Mouse (Mus musculus): ENCODE results near the gene Ddx56.

Ddx56 gene

DNA sequence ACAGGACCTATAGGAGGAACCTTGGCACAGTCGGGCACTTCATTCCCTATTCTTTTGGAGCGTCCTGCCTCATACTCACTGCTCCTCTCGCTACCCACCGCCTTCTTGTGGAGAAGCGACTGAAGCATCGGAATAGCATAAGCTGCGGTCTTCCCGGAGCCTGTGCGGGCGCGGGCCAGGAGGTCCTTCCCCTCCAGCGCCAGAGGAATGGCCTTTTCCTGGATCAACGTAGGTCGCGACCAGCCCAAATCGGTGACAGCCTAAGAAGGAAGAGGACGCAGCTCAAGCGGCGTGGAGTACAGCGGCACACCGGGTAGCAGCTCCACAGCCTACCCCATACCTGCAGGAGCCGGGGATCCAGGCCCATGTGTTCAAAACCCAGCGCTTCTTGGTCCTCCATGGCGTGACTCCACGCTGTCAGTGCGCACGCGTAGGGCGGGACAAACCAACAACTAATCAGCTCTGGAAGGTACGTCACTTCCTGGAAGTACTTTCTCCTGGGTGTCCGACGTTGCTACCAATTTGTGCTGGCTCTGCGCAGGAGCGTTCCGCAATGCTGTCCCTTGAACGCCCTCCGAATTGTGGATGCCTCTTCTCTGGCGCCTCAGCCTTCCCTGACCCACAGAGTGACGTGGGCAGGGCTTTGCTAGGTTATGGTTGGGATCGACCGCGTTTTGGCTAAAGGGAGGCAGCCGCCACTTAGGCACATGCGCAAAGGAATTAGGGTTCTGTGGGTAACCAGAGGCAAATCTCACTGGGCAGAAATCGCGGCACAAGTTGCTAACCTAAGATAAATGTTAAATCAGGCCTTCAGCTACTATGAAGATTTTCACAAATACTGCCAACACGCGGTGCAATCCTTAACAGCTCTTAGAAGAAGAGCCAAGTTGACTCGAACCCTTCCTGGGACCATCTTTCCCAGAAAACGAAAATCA, at the start of gene Ddx56:
TSS of gene Ddx56 (minus strand) at position 453 of the 935 bp plus-strand sequence.
- peak; percentile 99 for DNase-seq (ENCODE audit: low read depth, low spot score)

DNA sequence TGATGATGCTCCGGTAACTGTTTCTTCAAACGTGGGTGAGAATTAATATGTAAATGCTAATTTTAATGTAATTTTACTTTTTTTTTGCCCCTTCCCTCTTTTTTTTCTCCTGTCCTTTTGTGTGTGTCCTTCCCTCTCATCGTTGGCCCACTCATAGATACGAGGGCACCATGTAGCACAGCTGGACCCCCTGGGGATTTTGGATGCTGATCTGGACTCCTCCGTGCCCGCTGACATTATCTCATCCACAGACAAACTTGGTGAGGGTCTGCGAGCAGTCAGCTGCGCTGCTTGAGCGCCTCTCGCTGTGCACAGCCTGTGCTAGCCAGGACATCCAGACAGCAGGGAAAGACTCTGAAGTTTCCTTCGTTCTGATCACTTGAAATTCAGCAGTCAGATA, 49.2 kb upstream of the Ddx56 start:
- no peak for DNase-seq (ENCODE audit: low read depth, low spot score)

DNA sequence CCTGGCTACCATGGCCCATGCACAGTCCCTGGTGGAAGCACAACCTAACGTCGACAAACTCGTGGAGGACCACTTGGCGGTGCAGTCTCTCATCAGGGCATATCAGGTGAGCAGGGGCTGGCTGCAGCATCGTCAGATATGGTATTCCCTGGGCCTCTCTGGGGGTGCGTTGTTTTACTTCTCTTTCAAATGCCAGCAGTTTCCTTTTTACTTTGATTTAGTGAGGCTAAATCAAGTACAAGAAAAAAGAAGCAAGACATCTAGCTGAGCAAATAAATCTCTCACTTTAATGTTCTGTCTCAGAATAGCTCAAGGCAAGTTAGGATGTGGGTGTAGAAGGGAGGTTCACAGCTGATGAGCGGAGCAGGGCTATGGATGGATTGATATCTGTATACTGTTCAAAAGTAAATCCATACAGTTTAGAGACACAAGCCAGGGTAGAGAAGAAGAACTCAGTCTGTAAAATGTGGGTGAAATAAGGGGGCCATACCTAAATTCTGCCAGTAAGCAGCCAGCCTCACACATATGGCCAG, 46.4 kb upstream of the Ddx56 start:
- DNase-seq (ENCODE audit: low read depth, low spot score), result no peak

DNA sequence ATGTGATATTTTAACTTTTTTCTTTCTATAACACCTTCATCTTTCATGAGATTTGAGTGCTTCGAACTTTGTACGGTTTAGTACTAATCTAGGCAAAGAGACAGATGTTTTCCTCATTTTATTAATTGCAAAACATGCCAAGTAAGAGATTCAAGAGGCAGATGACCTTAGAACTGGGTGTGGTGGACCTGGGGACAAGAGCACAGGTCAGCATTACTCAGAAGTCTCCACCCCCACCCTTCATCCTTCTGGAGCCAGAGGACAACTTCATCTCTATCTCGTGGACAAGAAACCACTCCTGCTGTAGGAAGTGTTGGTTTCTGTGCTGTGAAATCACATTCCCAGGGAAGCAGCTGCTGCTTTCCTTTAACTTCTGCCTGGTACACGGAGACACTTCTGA, 40.6 kb upstream of the Ddx56 start:
- DNase-seq (ENCODE audit: low read depth, low spot score), result no peak

DNA sequence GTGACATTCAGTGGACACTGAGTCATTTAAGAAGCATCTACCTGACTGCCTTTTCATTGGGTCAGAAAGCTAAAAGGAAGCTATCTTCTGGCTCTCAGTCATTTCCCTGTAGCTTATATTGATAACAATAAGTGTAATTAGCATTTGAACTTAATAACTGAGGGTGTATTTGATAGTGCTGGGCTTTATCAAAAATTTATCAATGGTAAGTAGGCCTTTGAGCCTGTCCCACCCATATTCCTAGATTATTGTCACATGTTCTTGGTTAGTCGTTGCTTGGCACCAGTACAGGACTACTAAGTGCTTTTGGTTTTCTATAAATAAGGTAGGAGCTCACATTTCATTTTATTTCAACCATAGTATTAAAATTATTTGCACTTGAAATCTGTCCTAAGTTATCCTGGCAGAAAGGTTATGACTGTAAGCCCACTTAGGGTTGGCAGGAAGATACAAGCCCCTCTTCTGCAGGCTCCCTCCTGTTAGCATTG, 38.4 kb upstream of the Ddx56 start:
- peak; percentile 65 for DNase-seq (ENCODE audit: low read depth, low spot score)

DNA sequence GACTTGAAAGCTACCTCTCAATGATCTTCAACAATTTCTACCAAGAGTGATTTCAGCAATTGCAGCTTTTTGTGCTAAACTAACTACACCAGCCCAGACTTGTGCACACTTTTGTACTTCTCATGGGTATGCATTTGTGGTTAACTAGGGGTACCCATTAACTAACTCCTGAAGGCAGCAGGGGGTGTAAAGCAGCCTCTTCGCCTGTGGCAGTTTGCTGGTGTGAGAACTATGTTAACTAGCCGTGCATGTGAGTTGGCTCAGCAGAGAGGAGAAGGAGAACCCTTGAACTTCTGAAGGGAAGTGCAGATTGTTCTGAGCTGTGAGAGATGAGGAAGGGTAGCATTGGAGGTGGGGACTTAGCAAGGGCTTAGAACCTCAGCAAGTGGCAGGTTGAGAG, 35.2 kb upstream of the Ddx56 start:
- no peak for DNase-seq (ENCODE audit: low read depth, low spot score)

DNA sequence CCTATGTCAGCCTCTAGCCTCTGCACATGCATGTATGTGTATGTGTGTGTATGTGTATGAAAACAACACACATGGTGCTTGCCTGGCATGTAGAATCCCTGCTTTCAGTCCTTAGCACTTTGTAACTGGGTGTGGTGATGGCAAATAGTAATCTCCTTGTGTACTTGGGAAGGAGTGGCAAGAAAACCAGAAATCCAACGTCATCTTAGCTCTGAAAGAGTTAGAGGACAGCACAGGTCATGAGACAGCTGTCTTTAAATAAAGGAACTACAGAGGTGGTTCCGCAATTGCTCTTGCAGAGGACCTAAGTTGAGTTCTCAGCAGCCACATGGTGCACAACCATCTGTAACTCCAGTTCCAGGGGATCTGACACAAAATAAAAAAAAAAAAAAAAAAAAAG, 31.9 kb upstream of the Ddx56 start:
- no peak for DNase-seq (ENCODE audit: low read depth, low spot score)

DNA sequence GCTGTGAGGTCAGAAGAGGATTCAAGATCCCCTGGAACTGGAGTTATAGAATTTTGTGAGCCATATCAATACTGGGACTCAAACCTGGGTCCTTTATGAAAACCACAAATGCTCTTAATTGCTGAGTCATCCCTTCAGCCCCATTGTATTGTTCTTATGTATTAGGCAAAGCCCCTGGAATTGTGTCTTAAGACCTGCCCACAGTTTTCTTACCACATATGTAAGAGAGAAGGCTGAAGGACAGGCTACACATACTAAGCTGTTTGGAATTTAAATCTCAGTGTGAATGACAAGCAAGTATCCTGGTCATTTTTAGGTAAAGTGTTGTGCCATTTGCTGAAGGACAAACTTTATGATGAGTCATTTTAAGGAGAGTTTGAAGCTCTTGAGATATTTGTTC, 28.5 kb upstream of the Ddx56 start:
- peak; percentile 52 for DNase-seq (ENCODE audit: low read depth, low spot score)

DNA sequence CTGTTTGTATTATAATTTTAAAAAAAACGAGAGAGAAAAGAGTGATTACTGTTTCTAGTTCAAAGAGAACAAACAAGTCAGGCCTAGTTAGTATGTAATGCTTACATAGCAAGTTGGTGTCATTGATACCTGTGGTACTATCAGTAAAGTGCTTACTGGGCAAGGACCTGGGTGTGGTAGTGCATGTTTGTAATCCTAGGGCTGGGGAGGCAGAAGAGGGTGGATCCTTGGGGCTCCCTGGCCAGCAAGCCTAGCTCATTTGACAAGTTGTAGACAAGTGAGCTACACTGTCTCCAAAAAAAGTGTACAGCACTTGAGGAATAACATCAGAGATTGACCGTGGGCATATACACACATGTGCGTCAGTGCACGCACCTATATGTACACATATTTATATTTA, 27.1 kb upstream of the Ddx56 start:
- DNase-seq (ENCODE audit: low read depth, low spot score), result no peak

DNA sequence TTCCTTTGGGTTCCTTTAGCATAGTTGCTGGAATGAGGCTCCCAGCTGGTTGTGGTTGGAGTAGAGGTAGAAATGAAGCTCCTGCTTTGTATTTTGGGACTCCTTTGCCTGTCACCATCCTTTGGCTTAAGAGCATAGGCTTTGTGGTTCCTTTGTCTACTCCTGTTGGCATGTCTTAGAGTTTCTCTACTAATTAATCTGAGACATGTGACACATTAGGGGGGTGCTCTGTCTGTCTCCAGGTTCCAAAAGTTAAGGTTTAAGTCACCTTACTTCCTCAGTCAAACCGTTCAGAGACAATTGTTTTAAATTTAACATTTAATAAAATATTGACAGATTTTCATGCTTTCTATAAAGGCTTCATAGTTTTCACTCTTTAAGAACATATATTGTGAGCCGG, 26.0 kb upstream of the Ddx56 start:
- no peak for DNase-seq (ENCODE audit: low read depth, low spot score)

DNA sequence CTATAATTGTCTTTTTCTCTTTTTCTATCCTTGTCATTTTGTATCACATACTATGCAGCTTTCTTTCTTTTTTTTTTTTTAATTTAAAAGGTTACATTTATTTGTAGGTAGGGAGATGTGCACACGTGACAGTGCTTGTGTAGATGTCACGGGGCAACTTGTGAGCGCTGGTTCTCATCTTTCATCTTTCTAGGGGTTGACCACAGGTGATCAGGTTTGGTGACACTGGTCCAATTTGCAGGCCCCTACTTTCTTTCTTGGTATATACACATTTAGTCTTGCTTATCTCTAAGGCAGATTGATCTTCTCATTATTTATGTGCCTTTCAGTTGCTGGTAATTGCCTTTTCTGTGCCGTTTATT, 25.4 kb upstream of the Ddx56 start:
- no peak for DNase-seq (ENCODE audit: low read depth, low spot score)

DNA sequence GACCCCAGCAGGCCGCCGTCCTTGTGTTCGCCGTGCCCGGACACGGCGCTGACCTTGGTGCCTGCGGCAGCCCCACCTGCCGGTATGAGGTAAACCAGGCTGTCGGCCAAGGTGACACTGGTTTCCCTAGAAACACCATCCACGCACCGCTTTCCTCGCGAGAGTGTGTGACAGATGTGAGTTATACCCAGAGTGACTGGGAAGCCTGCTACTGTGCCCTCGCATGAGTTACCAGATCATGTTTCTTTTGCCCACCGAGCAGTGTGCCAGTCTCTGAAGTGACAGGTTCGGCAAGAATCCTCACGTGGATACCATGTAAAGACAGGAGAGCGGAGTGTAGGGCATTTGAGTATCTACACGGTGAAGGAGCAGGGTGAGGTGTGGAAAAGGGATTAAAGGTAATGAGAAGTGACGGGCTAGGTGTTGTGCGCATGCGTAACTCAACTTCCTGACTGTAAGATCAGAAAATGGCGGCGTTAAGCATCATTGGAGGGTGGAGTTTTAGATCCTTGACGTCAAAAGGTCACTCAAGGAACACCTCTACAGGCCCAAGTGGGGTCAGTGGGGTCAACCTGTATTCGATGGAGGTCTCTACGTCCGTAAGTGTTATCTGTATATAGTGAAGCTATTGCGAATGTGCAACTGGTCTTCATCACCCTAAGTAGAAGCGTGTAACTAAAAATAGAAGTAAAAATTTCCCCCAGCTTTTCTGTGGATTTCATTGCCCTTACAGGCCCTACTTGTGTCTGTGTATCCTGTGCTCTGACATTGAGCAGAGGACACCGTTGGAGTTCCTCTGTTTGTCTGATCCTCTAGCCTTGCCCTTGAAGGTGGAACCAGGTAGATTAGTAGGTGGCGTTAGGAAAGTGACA, 24.8 kb upstream of the Ddx56 start:
- DNase-seq (ENCODE audit: low read depth, low spot score), result peak; percentile 87

DNA sequence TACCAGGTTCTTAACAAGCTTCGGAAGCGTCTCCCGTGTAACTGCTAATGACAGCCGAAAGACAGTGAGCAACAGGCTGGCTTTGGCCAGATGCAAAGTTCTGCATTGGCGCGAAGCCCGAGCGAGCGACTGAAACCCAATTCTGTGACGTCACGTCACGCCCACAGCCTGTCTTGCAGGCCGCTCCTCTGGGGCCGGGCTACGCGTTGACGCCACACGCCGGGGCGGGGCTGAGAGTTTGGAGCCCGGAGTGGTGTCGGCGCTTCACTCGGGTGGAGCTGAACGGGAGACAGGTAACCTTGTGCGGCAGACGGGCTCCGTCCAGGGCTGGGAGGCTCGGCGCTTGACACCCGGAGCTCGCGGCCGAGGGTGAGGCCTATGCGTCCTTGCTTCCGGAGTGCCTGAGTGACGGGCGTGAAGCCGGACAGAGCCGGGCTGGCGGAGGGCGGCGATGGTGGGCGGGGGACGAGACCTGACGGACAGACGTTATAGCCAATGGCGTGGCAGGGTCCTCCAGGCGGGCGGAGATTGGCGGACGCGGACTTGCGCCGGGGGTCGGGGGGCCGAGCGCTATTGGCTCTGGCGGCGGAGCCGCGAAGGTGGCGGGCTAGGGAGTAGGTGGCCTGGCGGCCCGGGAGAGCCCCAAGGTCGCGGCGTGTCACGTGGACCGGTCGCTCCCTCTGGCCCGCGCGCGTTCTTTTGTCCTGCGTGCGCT, 24.0 kb upstream of the Ddx56 start, which contains the start of gene Ogdh:
TSS of gene Ogdh (plus strand) at position 233 of the 715 bp plus-strand sequence.
- peak; percentile 97 for DNase-seq (ENCODE audit: low read depth, low spot score)

DNA sequence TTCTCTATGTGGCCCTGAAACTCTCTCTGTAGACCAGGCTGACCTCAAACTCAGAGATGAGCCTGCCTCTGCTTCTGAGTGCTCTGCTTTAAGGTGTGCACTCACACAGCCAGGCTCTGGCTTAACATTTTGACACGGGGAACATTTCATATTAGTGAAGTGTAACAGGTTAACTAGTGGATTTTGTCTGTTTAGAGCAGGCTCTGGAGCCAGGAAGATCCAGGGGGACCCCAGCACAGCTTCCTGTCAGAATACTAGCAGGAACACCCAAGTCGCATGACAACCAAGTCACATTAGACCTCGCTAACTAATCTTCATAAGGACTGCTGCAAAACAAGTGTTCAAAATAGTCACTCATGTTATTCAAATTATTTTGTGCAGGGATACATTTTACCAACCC, 23.3 kb upstream of the Ddx56 start:
- no peak for DNase-seq (ENCODE audit: low read depth, low spot score)

DNA sequence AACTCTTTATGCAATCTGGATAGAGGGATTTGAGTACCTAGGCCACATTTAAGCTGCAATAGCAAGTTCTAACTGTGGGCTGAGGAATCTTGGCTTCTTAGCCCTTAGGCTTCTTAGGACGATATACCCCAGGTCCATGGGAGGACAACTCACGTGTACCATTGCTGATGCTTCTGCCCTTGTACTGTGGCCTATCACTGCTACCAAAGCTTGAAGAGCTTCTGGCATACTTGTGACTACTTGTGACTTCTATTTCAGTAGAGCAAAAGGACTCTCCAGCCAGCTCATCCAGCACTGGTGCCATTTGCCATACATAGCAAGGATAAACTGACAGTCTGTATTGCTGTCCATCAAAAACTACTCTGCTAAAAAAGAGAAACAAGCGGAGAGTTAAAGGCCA, 22.6 kb upstream of the Ddx56 start:
- no peak for DNase-seq (ENCODE audit: low read depth, low spot score)

DNA sequence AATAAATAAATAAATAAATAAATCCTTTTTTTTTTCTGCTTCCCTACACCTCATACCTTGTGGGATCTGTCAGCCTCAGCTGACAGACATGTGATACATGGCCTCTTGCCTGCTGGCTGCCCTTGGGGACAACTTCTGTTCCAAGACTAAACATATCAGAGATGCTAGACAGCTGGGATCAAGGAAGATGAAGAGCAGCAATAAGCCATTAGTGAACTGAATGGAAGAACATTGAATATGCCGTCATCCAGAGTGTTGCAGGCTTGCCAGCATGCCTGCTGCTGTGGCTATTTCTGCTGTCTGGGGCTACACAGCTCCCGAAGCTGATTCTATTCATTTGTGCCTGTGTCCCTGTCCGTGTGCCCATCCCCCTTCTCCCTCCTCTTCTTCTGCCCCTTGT, 15.4 kb upstream of the Ddx56 start:
- DNase-seq (ENCODE audit: low read depth, low spot score), result no peak

DNA sequence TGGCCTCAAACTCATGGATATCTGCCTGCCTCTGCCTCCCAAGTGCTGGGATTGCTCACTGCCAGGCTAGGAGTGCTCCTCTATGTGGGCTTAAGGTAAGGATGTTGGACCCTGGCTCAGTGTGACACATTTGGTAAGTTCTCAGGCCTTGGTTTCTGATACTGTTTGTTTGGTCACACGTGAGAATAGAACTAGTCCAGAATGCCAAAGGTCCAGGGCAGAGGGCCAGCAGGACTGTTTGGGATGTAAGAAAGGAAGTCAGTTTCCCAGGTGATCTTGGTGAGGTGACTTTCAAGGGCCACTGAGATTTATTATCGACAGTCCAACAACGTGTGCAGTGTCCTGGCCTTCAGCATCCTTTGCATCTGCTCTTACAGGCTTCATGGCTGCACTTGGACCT, 8.9 kb upstream of the Ddx56 start:
- DNase-seq (ENCODE audit: low read depth, low spot score), result no peak

DNA sequence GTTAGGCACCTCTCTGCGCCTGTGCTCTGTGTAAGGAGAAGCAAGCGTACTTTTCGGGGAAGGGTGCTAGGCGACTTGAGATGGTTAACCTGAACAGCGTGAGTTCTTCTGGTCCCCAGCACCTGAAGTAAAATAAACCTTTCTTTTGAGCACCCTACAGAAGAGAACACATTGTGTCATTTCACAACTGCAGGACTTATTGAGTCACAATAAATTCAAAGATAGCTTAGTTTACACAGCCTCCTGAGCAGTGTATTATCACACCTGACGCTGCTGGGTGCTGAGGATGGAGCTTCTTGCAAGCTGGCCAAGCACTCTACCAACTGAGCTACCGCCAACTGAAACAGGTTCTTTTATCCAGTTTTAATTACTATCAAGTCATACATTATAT, 7.5 kb upstream of the Ddx56 start:
- DNase-seq (ENCODE audit: low read depth, low spot score), result no peak

DNA sequence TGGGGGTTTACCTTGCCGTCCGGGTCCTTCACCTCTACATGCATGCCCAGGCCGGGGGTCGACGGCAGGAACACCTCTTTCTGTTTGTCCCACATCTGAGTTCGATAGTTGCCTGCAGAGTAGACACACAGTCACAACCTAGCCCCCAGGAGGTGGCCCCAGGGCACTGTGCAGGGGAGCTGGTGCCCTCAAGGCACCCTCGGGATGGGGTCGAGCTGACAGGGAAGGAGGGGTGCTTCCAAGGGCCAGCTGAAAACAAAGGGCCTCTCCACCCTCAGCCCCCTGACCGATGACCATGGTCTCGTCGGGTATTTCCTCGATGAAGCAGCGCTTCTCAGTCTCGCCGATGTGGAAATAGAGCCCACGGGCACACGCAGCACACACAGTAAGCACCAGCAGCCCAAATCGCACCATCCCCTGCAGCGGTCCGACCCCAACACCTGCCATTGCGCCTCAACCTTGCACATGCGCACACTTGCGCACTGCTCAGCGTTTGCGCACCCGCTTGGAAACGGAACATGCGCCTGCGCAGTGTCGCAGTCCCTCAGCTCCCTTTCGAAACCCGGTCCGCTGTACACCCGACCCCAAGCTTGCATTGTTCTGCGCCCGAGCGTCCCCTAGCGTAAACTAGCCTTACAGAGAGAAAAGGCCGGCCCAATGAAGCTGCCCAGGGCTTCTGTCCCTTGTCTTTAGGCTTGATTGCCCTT, 7.0 kb upstream of the Ddx56 start, which contains the start of gene Tmed4:
TSS of gene Tmed4 (minus strand) at position 484 of the 707 bp plus-strand sequence.
- DNase-seq (ENCODE audit: low read depth, low spot score), result peak; percentile 98

DNA sequence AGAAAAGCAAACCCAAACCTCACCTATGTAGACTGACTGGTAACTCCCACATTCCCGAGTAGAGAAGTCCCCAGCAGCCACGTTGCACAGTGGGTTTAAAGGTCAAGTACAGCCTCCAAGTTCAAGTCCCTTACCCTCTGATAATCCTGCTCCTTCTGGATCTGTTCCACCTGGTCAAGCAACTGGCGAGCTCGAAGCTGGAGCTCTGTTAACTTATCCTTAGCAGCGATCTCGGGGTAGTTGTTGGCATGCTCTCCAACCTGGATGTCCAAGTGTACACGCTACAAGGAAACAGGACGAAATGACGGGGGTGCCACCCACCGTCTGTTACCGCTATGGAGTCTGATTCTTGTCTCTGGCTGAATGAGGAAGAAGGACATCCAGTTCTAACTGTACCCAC, 6.0 kb upstream of the Ddx56 start:
- no peak for DNase-seq (ENCODE audit: low read depth, low spot score)

DNA sequence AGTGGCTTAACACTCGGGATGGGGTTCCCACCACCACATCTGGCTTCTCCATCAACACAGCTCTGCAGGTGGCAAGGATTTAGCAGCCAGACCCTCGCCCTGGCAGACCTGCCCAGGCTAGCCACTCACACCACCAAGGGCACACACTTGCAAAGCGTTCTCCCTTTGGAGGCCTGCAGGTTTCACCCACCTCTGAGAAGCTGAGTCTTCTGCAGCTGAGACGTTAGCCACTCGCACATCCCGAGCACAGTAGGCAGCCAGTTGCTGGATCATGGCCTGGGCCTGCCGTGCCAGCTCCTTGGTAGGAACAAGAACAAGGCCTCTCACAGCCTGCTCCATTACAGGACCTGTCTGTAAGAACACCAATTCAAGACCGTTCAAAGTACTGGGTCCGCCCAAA, 951 bp downstream of the Ddx56 start:
- DNase-seq (ENCODE audit: low read depth, low spot score), result no peak
